ENCODE assay signal across 8 mouse cellular contexts in genomic region chr19:32181721-32182394, GRCm38 (mm10).
DNase-seq lines count a peak whose midpoint lies in the region; ATAC-seq and TF ChIP-seq lines count a peak whose summit lies in the region.

No protein-coding gene starts in this region.

- peak overlapping the region; percentile 48 for H3K4me3 ChIP-seq in gastrocnemius, adult 2 months
- no peak overlapping the region for H3K4me3 ChIP-seq in heart, embryonic 11.5 days (ENCODE audit: low read depth, low read length)
- no peak overlapping the region for H3K4me3 ChIP-seq in liver, postnatal 0 days (ENCODE audit: low read depth, low read length)

- TF ChIP-seq CTCF in gastrocnemius, adult 2 months (IDR thresholded peaks at IDR 0.05) = no peak
- TF ChIP-seq CTCF in liver, postnatal 0 days (IDR thresholded peaks at IDR 0.05; ENCODE audit: low read depth) = no peak

- H3K4me2 ChIP-seq in heart, embryonic 11.5 days = peak overlapping the region; percentile 43
- peak overlapping the region; percentile 63 for H3K4me2 ChIP-seq in liver, postnatal 0 days (ENCODE audit: low read depth, low read length)

- no peaks in the 10 kb centered on the region for H3K9me3 ChIP-seq in heart, embryonic 11.5 days (replicated peaks; ENCODE audit: control insufficient read depth, low read length)
- H3K9me3 ChIP-seq in liver, postnatal 0 days (ENCODE audit: low read length) = no peaks in the 10 kb centered on the region

- peak; percentile 92 for TF ChIP-seq EP300 in liver, postnatal 0 days (IDR thresholded peaks at IDR 0.05; ENCODE audit: low read depth)

- H3K27me3 ChIP-seq in heart, embryonic 11.5 days (ENCODE audit: control insufficient read depth, insufficient read depth, low read length) = no peaks in the 10 kb centered on the region
- no peaks in the 10 kb centered on the region for H3K27me3 ChIP-seq in liver, postnatal 0 days (ENCODE audit: insufficient read depth, low read length)

- ATAC-seq in CD4-positive, CD25-positive, alpha-beta regulatory T cell, adult 4 months = peak; percentile 28
- no peak for ATAC-seq in heart, embryonic 11.5 days (replicated peaks; ENCODE audit: insufficient number of reproducible peaks, low FRiP score, low TSS enrichment)
- ATAC-seq in liver, postnatal 0 days = 0 out of 2 replicates have a peak, but pooled peaks have one; percentile 21
- no peak for ATAC-seq in megakaryocyte-erythroid progenitor cell, adult 5-6 weeks (replicated peaks; ENCODE audit: low FRiP score, low TSS enrichment, poor library complexity, severe bottlenecking)

- 58% methylated on average over 12 of the region's 12 CpGs for WGBS in heart, embryonic 11.5 days (ENCODE audit: insufficient replicate concordance)
- 50% methylated on average over 12 of the region's 12 CpGs for WGBS in liver, postnatal 0 days (ENCODE audit: insufficient replicate concordance)

- H3K27ac ChIP-seq in gastrocnemius, adult 2 months = peak overlapping the region; percentile 91
- H3K27ac ChIP-seq in heart, embryonic 11.5 days (ENCODE audit: low read depth, low read length) = peak overlapping the region; percentile 91
- peak overlapping the region; percentile 94 for H3K27ac ChIP-seq in liver, postnatal 0 days (ENCODE audit: low read depth)

- H3K36me3 ChIP-seq in heart, embryonic 11.5 days (ENCODE audit: control insufficient read depth, insufficient read depth, low read length) = no peaks in the 10 kb centered on the region
- H3K36me3 ChIP-seq in liver, postnatal 0 days (replicated peaks; ENCODE audit: insufficient read depth, low read length) = 0 out of 2 replicates have a peak, but pooled peaks cover 4% of the 10 kb centered on the region

- H3K9ac ChIP-seq in heart, embryonic 11.5 days (ENCODE audit: low read depth, low read length) = no peak overlapping the region
- H3K9ac ChIP-seq in liver, postnatal 0 days (replicated peaks) = peak overlapping the region; percentile 8

- H3K4me1 ChIP-seq in heart, embryonic 11.5 days (ENCODE audit: control insufficient read depth, insufficient read depth, low read length) = peaks cover 55% of the 10 kb centered on the region
- peaks cover 68% of the 10 kb centered on the region for H3K4me1 ChIP-seq in liver, postnatal 0 days (ENCODE audit: insufficient read depth)

- DNase-seq in gastrocnemius, adult 2 months = no peak
- DNase-seq in gastrocnemius, postnatal 14 days = no peak
- DNase-seq in liver, postnatal 0 days = peak; percentile 35
- no peak for DNase-seq in urinary bladder, adult 2 months (ENCODE audit: low spot score)
- no peak for DNase-seq in spleen, adult 12 weeks (ENCODE audit: low spot score)

- intact Hi-C loops in gastrocnemius, adult 2 months (cut with DNase I) = no loop called here
- intact Hi-C loops in gastrocnemius, postnatal 14 days (cut with DNase I; ENCODE audit: low total_unique reads) = no loop called here

Comparison
In these comparisons a context has a peak if more than half of its experiments do, and no peak if none do; other contexts are left out.
1. ATAC-seq: peak in CD4-positive, CD25-positive, alpha-beta regulatory T cell, adult 4 months (single experiment) and liver, postnatal 0 days (single experiment); none in heart, embryonic 11.5 days (single experiment) and megakaryocyte-erythroid progenitor cell, adult 5-6 weeks (single experiment).
2. Peak in every context shown above with its lines, with median percentiles within 50 percentile points of each other: H3K27ac ChIP-seq.